Mouse (Mus musculus): ENCODE results near the gene Mpl.

DNA sequence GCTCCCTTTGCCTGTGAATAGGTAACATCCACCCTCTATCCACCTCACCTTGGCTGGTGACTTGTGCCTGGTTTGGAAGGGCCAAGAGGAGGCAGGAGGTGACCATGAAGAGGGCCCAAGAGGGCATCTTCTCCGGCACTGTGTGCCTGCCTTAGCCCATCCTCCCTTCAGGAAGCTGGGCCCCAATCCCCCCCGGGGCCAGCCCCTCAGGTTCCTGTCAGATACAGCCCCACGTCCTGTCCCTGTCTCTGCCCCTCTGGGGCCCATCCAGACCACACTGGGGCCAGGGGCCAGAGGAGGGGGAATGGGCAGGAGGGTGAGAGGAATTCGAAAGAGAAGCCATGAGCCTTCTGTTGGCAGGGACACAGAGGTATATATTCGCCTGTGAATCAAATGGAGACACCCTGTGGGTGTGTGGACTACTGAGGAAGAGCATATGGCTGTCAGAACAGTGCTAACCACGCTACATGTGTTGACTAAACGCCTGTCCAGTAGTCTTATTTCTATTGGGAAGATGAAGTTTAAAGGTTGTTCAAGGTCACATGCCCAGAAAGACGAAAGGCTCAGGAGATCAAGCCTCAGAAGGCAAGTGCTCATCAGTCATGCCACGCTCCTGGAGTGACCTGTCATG is at the start of gene Mpl:
- no peak for TF ChIP-seq CTCF (IDR thresholded peaks at IDR 0.05; ENCODE audit: control insufficient read depth, insufficient read depth, insufficient replicate concordance, low read depth, low read length)
- no peak for TF ChIP-seq POLR2A (IDR thresholded peaks at IDR 0.05; ENCODE audit: control insufficient read depth, low read depth, low read length)

Measured in testis, adult 2 months (tissue).